Mouse (Mus musculus) splenic B cell, adult 2 months (primary cell): ENCODE measurements around the gene Donson.

ENCODE experiments used
- DNase-seq: peaks from one replicate; pipeline ENCODE4 v3.0.0-alpha.2; 2011; ENCODE audit warnings: low read depth, low spot score
- H3K27me3 ChIP-seq: 2 replicates; pipeline ENCODE4 v1.6.1; 2012; ENCODE audit warnings: mild to moderate bottlenecking, low read length, moderate library complexity, mixed read lengths; ENCODE audit not compliant: control insufficient read depth, poor library complexity, insufficient read depth, severe bottlenecking
- H3K36me3 ChIP-seq: 2 replicates; pipeline ENCODE4 v1.6.1; 2012; ENCODE audit warnings: mild to moderate bottlenecking, low read length, moderate library complexity, mixed read lengths; ENCODE audit not compliant: control insufficient read depth, poor library complexity, insufficient read depth, severe bottlenecking

The Donson gene

DNA sequence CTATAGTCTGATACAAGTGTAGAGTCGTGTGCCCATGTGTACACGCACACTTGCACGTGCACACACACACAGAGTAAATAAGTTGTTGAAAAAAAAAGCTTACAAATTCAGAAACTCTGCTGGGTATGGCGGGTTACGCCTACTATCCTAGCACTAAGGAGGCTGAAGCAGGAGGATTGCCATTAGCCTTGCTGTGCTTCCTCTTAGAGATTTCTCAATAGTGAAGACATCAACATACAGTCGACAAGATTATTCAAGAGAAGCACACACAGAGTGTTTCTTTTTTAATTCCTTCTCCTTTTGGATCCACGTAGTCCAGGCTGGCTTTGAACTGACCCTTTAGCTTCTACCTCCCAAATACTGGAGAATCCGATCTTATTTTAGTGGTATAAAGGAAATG lies 48.4 kb downstream of the Donson start:
- Histone ChIP-seq H3K36me3 (peaks cover 29% of the 10 kb centered on the region), H3K27me3 (no peaks in the 10 kb centered on the region)
- no peak for DNase-seq

DNA sequence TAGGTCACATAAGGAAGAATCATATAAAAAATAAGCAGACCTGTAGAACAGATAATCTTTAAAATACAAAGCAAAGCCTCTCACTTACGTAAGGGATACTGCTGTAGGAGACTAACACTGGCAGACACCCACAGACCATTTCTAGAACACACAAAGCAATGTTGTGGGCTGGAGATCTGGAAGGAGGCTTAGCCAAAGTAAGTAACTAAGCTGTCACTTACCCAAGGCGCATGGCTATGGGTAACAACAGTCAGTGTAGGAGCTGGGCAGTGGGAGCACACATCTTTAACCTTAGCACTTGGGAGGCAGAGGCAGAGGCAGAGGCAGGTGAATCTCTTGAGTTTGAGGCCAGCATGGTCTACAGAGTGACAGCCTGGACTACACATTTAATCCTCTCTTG lies 48.9 kb downstream of the Donson start:
- Histone ChIP-seq H3K36me3 (peaks cover 29% of the 10 kb centered on the region), H3K27me3 (no peaks in the 10 kb centered on the region)
- DNase-seq: no peak

DNA sequence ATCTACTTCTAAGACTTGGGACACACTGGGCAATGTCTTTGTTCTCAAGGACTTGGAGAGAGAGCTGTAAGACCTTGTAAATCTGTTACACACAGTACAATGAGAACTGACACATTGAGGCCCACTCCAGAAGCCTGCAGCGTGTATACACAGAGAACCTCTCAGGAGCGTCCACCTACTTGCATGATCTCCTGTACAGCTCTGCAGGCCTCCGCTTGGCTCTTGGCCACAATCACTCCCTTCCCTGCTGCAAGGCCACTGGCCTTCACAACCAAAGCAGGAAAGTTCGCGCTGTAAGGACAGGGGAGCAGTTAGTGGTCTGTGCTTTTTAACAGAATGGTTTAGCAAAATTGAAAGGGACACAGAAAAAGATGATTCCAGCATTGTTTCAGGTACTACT lies 49.4 kb downstream of the Donson start:
- DNase-seq: no peak
- no peaks in the 10 kb centered on the region for H3K27me3 ChIP-seq

DNA sequence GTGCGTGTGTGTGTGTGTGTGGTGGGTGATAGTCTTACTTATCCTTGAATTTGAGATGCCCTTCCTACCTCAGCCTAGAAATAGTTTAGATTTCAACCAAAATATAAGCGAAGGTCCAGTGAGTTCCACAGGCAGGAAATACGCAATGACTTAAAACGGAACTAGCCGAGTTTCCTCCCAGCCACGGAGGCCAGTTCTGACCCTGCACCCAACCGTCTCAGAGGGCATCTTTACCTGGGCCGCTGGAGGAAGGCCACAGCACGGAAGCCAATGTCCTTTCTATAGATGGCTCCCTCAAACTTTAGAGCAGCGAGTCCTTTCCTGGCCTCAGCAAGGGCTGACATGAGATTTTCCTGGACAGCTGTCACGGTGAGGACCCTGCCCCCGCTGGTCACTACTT lies 54.9 kb downstream of the Donson start:
- DNase-seq: no peak
- H3K27me3 ChIP-seq: no peaks in the 10 kb centered on the region

More for the DNA sequence above, 49.4 kb downstream of the Donson start:
- peaks cover 29% of the 10 kb centered on the region for H3K36me3 ChIP-seq

DNA sequence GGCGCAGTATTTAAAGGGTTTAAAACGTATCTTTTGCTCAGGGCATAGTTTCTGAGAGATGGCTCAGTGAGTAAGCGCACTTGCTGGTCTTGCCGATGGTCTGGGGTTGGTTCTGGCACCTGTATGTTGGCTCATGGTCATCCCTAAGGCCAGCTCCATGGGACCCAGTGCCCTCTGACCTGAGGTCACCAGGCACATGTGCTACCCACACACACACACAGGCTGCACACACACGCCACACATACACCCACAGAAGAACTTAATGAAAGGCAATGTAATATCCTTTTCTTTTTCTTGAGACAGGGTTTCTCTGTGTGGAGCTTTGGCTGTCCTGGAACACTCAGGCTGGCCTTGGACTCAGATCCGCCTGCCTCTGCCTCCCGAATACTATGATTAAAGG lies 55.6 kb downstream of the Donson start:
- Histone ChIP-seq H3K36me3 (peaks cover 14% of the 10 kb centered on the region), H3K27me3 (no peaks in the 10 kb centered on the region)
- no peak for DNase-seq

More for the DNA sequence above, 54.9 kb downstream of the Donson start:
- peaks cover 14% of the 10 kb centered on the region for H3K36me3 ChIP-seq

DNA sequence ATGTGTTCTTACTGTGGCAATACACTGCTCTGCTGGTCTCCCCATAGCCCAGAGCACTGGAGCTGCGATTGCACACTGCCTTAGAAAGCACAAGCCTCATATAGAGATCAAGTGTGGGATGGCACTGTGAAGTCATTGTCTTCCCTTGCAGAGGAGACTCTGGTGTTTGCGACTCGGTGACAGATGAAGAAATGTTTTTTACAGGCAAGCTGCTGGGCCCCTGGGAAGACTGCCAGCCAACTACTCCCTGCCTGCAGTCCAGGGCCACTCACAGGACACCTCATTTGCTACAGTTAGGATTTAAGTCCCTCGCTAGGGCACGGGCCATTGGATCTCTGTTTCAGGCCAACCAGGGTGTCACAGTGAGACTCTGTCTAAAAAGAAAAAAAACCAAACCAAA lies 56.1 kb downstream of the Donson start:
- no peak for DNase-seq
- Histone ChIP-seq H3K36me3 (peaks cover 11% of the 10 kb centered on the region), H3K27me3 (no peaks in the 10 kb centered on the region)

DNA sequence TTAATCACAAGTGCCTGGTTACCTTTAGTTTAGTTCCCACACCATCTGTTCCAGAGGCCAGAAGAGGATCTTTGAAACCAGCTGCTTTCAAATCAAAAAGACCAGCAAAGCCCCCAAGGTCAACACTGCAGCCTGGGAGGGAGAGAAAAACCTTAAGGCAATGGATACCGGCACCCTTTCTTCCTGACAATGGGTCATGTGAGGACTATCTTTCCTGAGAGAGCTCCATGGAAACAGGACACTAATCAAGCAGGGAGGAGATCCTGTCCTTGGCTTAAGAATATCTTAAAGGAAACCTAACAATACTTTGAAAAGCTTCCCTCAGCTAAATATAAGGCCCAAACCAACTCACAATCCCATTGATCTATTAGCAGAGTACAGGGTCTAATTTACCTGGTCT lies 58.0 kb downstream of the Donson start:
- Histone ChIP-seq H3K36me3 (peaks cover 5% of the 10 kb centered on the region), H3K27me3 (no peaks in the 10 kb centered on the region)
- no peak for DNase-seq

DNA sequence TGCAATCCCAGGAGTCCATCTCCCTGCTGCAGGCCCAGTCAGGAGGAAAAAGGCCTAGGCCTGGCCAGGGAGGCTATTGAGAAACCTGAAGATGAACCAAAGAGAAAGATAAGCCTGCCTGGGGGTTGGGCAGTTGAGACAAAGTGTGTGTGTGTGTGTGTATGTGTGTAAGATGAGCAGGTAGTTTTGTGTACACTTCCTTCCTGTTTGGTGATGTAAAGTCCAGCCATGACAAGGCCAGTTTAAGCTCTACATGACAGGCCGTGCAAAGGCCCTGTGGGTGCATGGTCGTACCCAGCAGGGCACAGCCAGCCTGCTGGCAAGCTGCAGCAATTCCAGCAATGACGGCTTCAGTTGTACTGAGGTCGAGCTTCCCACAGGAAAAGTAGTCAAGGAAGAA lies 58.8 kb downstream of the Donson start:
- DNase-seq: no peak
- Histone ChIP-seq H3K36me3 (peaks cover 6% of the 10 kb centered on the region), H3K27me3 (no peaks in the 10 kb centered on the region)

DNA sequence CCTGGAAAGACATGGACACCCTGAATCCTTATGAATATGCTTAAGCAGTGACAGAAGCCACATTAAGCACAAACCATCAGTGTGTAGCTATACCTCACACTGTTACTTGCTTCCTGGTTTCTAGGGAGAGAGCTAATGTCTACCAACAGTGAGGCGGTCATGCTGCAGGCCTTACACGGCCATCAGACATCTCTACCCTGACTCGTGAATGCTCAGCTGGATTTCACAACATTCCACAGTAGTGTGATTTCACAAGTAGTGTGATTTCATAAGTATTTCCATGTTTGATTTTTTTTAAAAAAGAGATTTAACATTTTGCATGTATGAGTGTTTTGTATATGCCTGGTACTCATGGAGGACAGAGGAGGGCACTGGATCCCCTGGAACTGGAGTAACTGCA lies 59.9 kb downstream of the Donson start:
- H3K27me3 ChIP-seq: no peaks in the 10 kb centered on the region
- peaks cover 7% of the 10 kb centered on the region for H3K36me3 ChIP-seq
- no peak for DNase-seq

DNA sequence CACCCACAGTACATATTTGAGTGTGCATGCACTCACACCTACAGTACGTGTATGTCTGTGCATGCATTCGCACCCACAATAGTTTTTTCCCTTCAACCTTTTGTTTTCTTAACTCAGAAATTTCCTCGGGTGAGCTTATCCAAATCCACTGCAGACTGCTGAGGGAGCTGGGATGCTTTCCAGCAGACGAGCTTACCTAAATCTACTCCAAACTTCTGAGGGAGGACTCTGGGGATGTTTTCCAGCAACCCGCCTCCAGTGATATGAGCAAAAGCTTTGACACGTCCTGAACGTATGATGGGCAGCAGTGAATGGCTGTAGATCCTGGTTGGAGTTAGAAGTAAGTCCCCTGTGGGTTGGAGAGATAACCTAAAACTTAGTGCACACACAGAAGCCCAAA lies 60.7 kb downstream of the Donson start:
- Histone ChIP-seq H3K36me3 (peaks cover 7% of the 10 kb centered on the region), H3K27me3 (no peaks in the 10 kb centered on the region)
- no peak for DNase-seq
